Mouse (Mus musculus) limb, embryonic 14.5 days (tissue): ENCODE data around the gene Ier3. TPM values are rescaled to one million over a fixed set of nuclear protein-coding genes. Genes with fewer than 3 reads are reported as not detected.
A peak's percentile ranks its signal among the peaks of the same experiment; 100 is the strongest.

Experiments used
- ATAC-seq: fragments of 200-750 bp; cut with Nextera tagmentation; 2 replicates; pipeline ENCODE4 v1.8.0; 2017; ENCODE audit warnings: low read depth, moderate number of reproducible peaks, moderate TSS enrichment; ENCODE audit not compliant: low FRiP score
- DNase-seq: peaks from one replicate; pipeline ENCODE4 v3.0.0-alpha.2; 2015; ENCODE audit warnings: low spot score
- H3K27ac ChIP-seq: fragments of 300-500 bp; sonication (generic); replicated peaks from 2 replicates; pipeline ENCODE4 v1.5.1; 2014; ENCODE audit warnings: low read depth, mild to moderate bottlenecking, low read length, moderate library complexity, mixed read lengths
- H3K27me3 ChIP-seq: fragments of 300-500 bp; sonication (generic); 2 replicates; pipeline ENCODE4 v1.6.1; 2014; ENCODE audit warnings: low read length, mixed read lengths; ENCODE audit not compliant: control insufficient read depth, insufficient read depth
- H3K36me3 ChIP-seq: fragments of 300-500 bp; sonication (generic); 2 replicates; pipeline ENCODE4 v1.6.1; 2014; ENCODE audit warnings: mild to moderate bottlenecking, low read length, moderate library complexity, mixed read lengths; ENCODE audit not compliant: control insufficient read depth, insufficient read depth
- H3K4me1 ChIP-seq: fragments of 300-500 bp; sonication (generic); 2 replicates; pipeline ENCODE4 v1.6.1; 2014; ENCODE audit warnings: antibody characterized with exemption, low read length, mixed read lengths; ENCODE audit not compliant: control insufficient read depth, insufficient read depth
- H3K4me2 ChIP-seq: fragments of 300-500 bp; sonication (generic); replicated peaks from 2 replicates; pipeline ENCODE4 v1.6.1; 2014; ENCODE audit warnings: low read depth, mild to moderate bottlenecking, low read length, moderate library complexity; ENCODE audit not compliant: severe bottlenecking
- H3K4me3 ChIP-seq: fragments of 300-500 bp; sonication (generic); replicated peaks from 2 replicates; pipeline ENCODE4 v1.5.1; 2014; ENCODE audit warnings: low read length
- H3K9ac ChIP-seq: fragments of 300-500 bp; sonication (generic); 2 replicates; pipeline ENCODE4 v1.6.1; 2014; ENCODE audit warnings: mild to moderate bottlenecking, low read depth, low read length, moderate library complexity; ENCODE audit not compliant: severe bottlenecking
- H3K9me3 ChIP-seq: fragments of 300-500 bp; sonication (generic); 2 replicates; pipeline ENCODE4 v1.6.1; 2016; ENCODE audit warnings: low read length; ENCODE audit not compliant: control insufficient read depth
- POLR2A ChIP-seq: fragments of 200-500 bp; IDR thresholded peaks from 2 replicates; pipeline ENCODE4 v1.8.0; 2012; ENCODE audit warnings: inconsistent platforms, mild to moderate bottlenecking, moderate library complexity, borderline replicate concordance; ENCODE audit not compliant: insufficient read depth, insufficient read length; ENCODE audit errors: extremely low read depth
- WGBS: fragments of 180-500 bp; shearing (Covaris S2); extraction: QIAGEN DNeasy Blood & Tissue Kit; methylation state at CpG from one replicate; pipeline ENCODE4 v1.1.7; 2014; 5-methylcytosine and 5-hydroxymethylcytosine counted together
- polyA plus RNA-seq, 2 experiments: library from polyadenylated mRNA; depleted of rRNA in 1 of 2; stranded (reverse) in 1 of 2; unstranded in 1 of 2; fragments of >200 nt; fragmentation: Nextera tagmentation in 1 of 2; extraction: Ambion mirVana in 1 of 2; gene quantifications; 2 replicates each; pipeline versions ENCODE4 v1.2.1 to v1.2.3; 2012 to 2014

Gene Ier3
- polyA plus RNA-seq, 2 experiments: 8.8 to 10.8 TPM

DNA sequence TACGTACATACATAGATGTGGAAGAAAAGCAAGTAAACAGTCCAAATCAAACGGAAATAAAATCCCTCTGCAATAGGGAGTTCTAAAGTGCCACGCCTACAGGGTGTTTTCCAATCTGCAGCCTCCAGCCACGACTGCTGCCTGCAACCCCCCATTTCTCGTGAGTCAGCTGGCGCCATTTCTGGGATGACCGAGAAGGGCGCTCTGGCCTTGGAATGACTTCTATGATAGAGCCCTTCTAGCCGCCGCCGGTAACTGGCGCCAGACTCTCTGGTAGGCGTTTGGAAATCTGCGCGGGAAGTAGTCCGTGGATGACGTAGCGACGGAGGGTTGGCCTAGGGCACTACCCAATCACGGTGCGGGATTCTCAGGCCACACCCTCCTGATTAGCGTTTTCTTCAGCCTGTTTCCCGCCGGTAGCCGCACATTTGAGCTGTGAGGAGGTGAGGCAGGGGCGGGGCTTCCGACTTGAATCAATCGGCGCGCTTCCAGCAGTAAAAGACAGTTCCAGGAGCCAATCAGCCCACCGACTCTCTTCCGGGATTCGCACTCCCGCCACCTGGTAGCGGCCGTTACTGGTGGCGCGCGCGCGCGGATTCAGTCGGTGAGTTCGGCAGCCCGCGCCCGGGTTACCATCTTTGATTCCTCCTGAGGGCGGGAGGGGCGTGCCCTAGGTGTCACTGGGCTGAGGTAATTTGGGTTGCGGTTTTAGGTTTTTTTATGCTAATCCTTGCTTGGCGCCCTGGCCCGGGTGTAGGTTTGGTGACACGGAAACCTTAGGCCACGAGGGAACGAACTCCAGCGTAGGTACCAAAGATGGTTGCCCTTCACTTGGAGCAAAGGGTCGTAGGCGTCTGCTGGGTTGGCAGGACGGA is 19.8 kb downstream of the Ier3 start, which contains the start of gene Mdc1:
TSS of gene Mdc1 (plus strand) at position 440 of the 875 bp plus-strand sequence.
- Histone ChIP-seq H3K27ac (peak within 1 kb of the TSS; percentile 82), H3K4me1 (peaks cover 13% of the 10 kb centered on the region), H3K27me3 (no peaks in the 10 kb centered on the region), H3K9me3 (no peaks in the 10 kb centered on the region), H3K36me3 (peaks cover 23% of the 10 kb centered on the region), H3K9ac (peak within 1 kb of the TSS; percentile 61), H3K4me2 (peak within 1 kb of the TSS; percentile 65), H3K4me3 (peak within 1 kb of the TSS; percentile 62)
- TF ChIP-seq POLR2A: peak; percentile 72; the same call in 1 of the 2 replicates
- ATAC-seq (peak; percentile 91), DNase-seq (peak; percentile 100)
- under 1% methylated on average over 59 of the region's 59 CpGs for WGBS

DNA sequence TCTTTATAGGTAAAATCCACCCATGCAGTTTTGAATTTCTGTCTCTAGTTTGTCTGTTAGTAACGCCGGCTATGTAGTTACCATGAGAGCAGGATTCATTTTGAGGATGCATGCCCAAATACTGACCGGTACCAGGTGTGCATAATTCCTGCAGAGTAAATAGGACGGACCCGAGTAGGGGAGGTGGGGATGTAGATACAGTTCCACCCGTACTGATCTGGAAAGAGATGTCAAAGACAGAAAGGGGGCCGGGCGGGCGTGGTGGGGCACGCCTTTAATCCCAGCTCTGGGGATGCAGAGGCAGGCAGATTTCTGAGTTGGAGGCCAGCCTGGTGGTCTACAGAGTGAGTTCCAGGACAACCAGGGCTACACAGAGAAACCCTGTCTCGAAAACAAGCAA is 20.5 kb downstream of the Ier3 start:
- peaks cover 13% of the 10 kb centered on the region for H3K4me1 ChIP-seq
- peak overlapping the region; percentile 65 for H3K4me2 ChIP-seq
- DNase-seq: no peak
- H3K36me3 ChIP-seq: peaks cover 23% of the 10 kb centered on the region
- peak overlapping the region; percentile 61 for H3K9ac ChIP-seq
- no peak for ATAC-seq
- peak overlapping the region; percentile 62 for H3K4me3 ChIP-seq
- TF ChIP-seq POLR2A: no peak
- H3K27me3 ChIP-seq: no peaks in the 10 kb centered on the region
- H3K27ac ChIP-seq: peak overlapping the region; percentile 82
- no peaks in the 10 kb centered on the region for H3K9me3 ChIP-seq
- 19% methylated on average over 11 of the region's 11 CpGs for WGBS

DNA sequence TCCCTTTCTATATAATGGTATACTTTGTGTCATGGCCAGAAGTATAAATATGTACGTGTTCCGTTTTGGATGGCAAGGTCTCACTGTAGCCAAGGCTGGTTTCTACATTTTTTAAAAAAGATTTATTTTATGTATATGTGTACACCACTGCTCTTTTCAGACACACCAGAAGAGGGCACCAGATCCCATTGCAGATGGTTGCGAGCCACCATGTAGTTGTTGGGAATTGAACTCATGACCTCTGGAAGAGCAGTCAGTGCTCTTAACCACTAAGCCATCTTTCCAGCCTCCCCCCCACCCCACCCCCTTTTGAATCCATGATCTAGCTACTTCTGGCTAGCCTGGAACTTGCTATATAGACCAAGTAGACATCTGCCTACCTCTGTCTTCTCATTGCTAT is 22.0 kb downstream of the Ier3 start:
- Histone ChIP-seq H3K9me3 (no peaks in the 10 kb centered on the region), H3K4me1 (peaks cover 13% of the 10 kb centered on the region), H3K36me3 (peaks cover 38% of the 10 kb centered on the region), H3K4me2 (no peak overlapping the region), H3K4me3 (no peak overlapping the region), H3K27ac (no peak overlapping the region), H3K27me3 (no peaks in the 10 kb centered on the region), H3K9ac (no peak overlapping the region)
- no peak for TF ChIP-seq POLR2A
- DNase-seq: no peak
- ATAC-seq: no peak
- WGBS: 95% methylated on average over 3 of the region's 3 CpGs

DNA sequence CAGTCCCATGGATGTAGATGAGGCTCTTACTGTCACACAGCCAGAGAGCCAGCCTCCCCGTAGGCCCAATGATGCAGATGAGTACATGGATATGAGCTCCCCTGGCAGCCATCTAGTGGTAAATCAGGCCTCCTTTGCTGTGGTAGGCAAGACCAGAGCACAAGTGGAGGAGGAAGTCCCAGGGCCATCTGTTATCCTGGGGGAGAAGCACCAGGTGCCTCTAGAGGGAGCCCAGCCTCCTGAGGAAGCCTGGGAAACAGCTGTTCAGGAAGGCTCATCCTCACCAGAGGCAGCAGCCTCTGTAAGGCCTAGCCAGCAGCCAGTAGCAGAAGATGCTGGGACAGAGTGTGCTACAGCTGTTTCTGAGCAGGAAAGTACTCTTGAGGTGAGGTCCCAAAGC is 26.6 kb downstream of the Ier3 start:
- no peak overlapping the region for H3K9ac ChIP-seq
- H3K4me2 ChIP-seq: no peak overlapping the region
- peaks cover 77% of the 10 kb centered on the region for H3K36me3 ChIP-seq
- H3K9me3 ChIP-seq: no peaks in the 10 kb centered on the region
- no peak overlapping the region for H3K4me3 ChIP-seq
- H3K4me1 ChIP-seq: no peaks in the 10 kb centered on the region
- no peaks in the 10 kb centered on the region for H3K27me3 ChIP-seq
- H3K27ac ChIP-seq: no peak overlapping the region
- no peak for DNase-seq
- 71% methylated on average over 1 of the region's 1 CpGs for WGBS
- ATAC-seq: no peak
- TF ChIP-seq POLR2A: no peak

DNA sequence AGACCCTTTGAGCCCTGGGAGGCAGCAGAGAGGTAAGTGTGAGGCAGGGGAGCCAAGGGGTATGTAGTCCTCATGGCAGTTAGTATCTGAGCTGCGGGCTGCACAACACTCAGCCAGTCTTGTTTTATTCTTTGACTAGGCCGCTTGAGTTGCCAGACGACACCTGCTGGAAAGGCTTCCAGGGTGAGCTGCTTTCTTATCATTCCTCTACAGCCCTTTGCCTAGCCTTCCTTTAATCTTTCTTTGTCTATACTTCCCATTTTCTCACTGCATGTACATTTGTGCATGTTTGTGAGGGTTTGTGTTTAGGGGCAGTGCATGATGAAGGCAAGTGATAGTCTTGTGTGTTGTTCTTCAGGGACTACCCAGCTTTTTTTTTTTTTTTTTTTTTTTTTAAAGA is 29.5 kb downstream of the Ier3 start:
- Histone ChIP-seq H3K9me3 (no peaks in the 10 kb centered on the region), H3K27me3 (no peaks in the 10 kb centered on the region), H3K27ac (no peak overlapping the region), H3K4me1 (no peaks in the 10 kb centered on the region), H3K36me3 (peaks cover 82% of the 10 kb centered on the region), H3K4me2 (no peak overlapping the region), H3K4me3 (no peak overlapping the region), H3K9ac (no peak overlapping the region)
- WGBS: 93% methylated on average over 2 of the region's 3 CpGs
- DNase-seq: no peak
- no peak for TF ChIP-seq POLR2A
- ATAC-seq: no peak
